Mouse (Mus musculus) cerebellum, postnatal 4 days (tissue): ENCODE data around the gene BC051142.
"Not testable (repeated sequence)": the region's sequence is repeated elsewhere in the genome, so short reads cannot be mapped to it uniquely, and the experiment has no call there.

Experiments used
- DNase-seq, 2 experiments: peaks; one replicate each; pipeline ENCODE4 v3.0.0; 2022; ENCODE audit warnings: low spot score in 2 of 2, mixed read lengths in 1 of 2

Gene BC051142

GRCm38 (mm10) chr17:34398058-34398710 is 436 bp upstream of the BC051142 start:
- peak in 1 of 2 experiments; percentile 58 for DNase-seq

GRCm38 (mm10) chr17:34399394-34399715 is 735 bp downstream of the BC051142 start:
- DNase-seq: peak in 1 of 2 experiments; percentile 8

- DNase-seq: peak in 1 of 2 experiments; percentile 65
These were observed 12.5 kb downstream of the BC051142 start for GRCm38 (mm10) chr17:34411117-34411516.

GRCm38 (mm10) chr17:34420014-34420413 is 21.4 kb downstream of the BC051142 start:
- DNase-seq: no peak

- no peak for DNase-seq
These were observed 29.0 kb downstream of the BC051142 start for GRCm38 (mm10) chr17:34427597-34427996.

GRCm38 (mm10) chr17:34437120-34437519 is 38.5 kb downstream of the BC051142 start:
- DNase-seq: no peak

GRCm38 (mm10) chr17:34437606-34438005 is 39.0 kb downstream of the BC051142 start:
- DNase-seq: no peak

GRCm38 (mm10) chr17:34438588-34438987 is 40.0 kb downstream of the BC051142 start:
- no peak for DNase-seq

GRCm38 (mm10) chr17:34439795-34440194 is 41.2 kb downstream of the BC051142 start:
- DNase-seq: no peak

GRCm38 (mm10) chr17:34441990-34442389 is 43.4 kb downstream of the BC051142 start:
- no peak for DNase-seq

- no peak for DNase-seq
These were observed 49.9 kb downstream of the BC051142 start for GRCm38 (mm10) chr17:34448473-34449041.

- no peak for DNase-seq
These were observed 59.0 kb downstream of the BC051142 start for GRCm38 (mm10) chr17:34457668-34458067.

GRCm38 (mm10) chr17:34459255-34459654 is 60.6 kb downstream of the BC051142 start:
- DNase-seq: no peak

GRCm38 (mm10) chr17:34465906-34466305 is 67.3 kb downstream of the BC051142 start:
- DNase-seq: not testable (repeated sequence)

GRCm38 (mm10) chr17:34470491-34470890 is 71.9 kb downstream of the BC051142 start:
- no peak for DNase-seq

- no peak for DNase-seq
These were observed 76.4 kb downstream of the BC051142 start for GRCm38 (mm10) chr17:34475060-34475459.

- DNase-seq: no peak
These were observed 77.8 kb downstream of the BC051142 start for GRCm38 (mm10) chr17:34476427-34476826.

GRCm38 (mm10) chr17:34477238-34478013 is 78.8 kb downstream of the BC051142 start, which contains the start of gene Btnl4:
TSS of gene Btnl4 (minus strand) at chr17:34477318.
- DNase-seq: not testable (repeated sequence)

- DNase-seq: no peak
These were observed 94.2 kb downstream of the BC051142 start for GRCm38 (mm10) chr17:34492796-34493195.

GRCm38 (mm10) chr17:34495156-34495555 is 96.5 kb downstream of the BC051142 start:
- DNase-seq: not testable (repeated sequence)

GRCm38 (mm10) chr17:34496539-34496938 is 97.9 kb downstream of the BC051142 start:
- DNase-seq: no peak

- not testable (repeated sequence) for DNase-seq
These were observed 98.7 kb downstream of the BC051142 start for GRCm38 (mm10) chr17:34497319-34497718.

GRCm38 (mm10) chr17:34497726-34498125 is 99.1 kb downstream of the BC051142 start:
- DNase-seq: not testable (repeated sequence)
